13 mouse cellular contexts compared by ENCODE assay signal in genomic region chr3:27617237-27617499, GRCm38 (mm10).
DNase-seq lines count a peak whose midpoint lies in the region; ATAC-seq lines count a peak whose summit lies in the region.
"Had no signal": no experiment of that assay in that cellular context is flagged by ENCODE, and none has a peak within 500 bp of the region (broad histone marks: within the 10 kb centered on the region; RNA-seq: fewer than 3 reads in every experiment).

No protein-coding gene starts in this region.

- H3K4me1 ChIP-seq in heart, embryonic 11.5 days (ENCODE audit: control insufficient read depth, insufficient read depth, low read length) = peaks cover 42% of the 10 kb centered on the region
- H3K4me1 ChIP-seq in lung, embryonic 15.5 days = peaks cover 50% of the 10 kb centered on the region
- H3K4me1 ChIP-seq in limb, embryonic 15.5 days = peaks cover 31% of the 10 kb centered on the region
- H3K4me1 ChIP-seq in stomach, embryonic 15.5 days = peaks cover 27% of the 10 kb centered on the region

- no peak for ATAC-seq in heart, embryonic 11.5 days (replicated peaks; ENCODE audit: insufficient number of reproducible peaks, low FRiP score, low TSS enrichment)
- ATAC-seq in lung, embryonic 15.5 days (ENCODE audit: borderline replicate concordance, extremely low read depth, low FRiP score, low TSS enrichment) = no peak
- no peak for ATAC-seq in limb, embryonic 15.5 days (ENCODE audit: insufficient number of reproducible peaks, low FRiP score, low TSS enrichment, low read depth)
- ATAC-seq in stomach, embryonic 15.5 days (ENCODE audit: insufficient read depth, low FRiP score, low read depth) = no peak
- ATAC-seq: forebrain, embryonic 16.5 days had no signal

- no peak overlapping the region for H3K4me2 ChIP-seq in heart, embryonic 11.5 days
- H3K4me2 ChIP-seq in lung, embryonic 15.5 days = no peak overlapping the region
- H3K4me2 ChIP-seq in limb, embryonic 15.5 days = no peak overlapping the region
- no peak overlapping the region for H3K4me2 ChIP-seq in stomach, embryonic 15.5 days
- H3K4me2 ChIP-seq: neural tube, embryonic 13.5 days had no signal

- WGBS in heart, embryonic 11.5 days (ENCODE audit: insufficient replicate concordance) = 64% methylated on average over 1 of the region's 1 CpGs
- WGBS in lung, embryonic 15.5 days = 39% methylated on average over 1 of the region's 1 CpGs
- WGBS in limb, embryonic 15.5 days = 88% methylated on average over 1 of the region's 1 CpGs
- WGBS in stomach, embryonic 15.5 days = 47% methylated on average over 1 of the region's 1 CpGs

- H3K9ac ChIP-seq in heart, embryonic 11.5 days (ENCODE audit: low read depth, low read length) = no peak overlapping the region; the same call in 1 of the 2 replicates
- H3K9ac ChIP-seq in lung, embryonic 15.5 days = no peak overlapping the region
- no peak overlapping the region for H3K9ac ChIP-seq in limb, embryonic 15.5 days
- H3K9ac ChIP-seq in stomach, embryonic 15.5 days = no peak overlapping the region
- H3K9ac ChIP-seq: neural tube, embryonic 13.5 days had no signal

- peak overlapping the region; percentile 57; the same call in 1 of the 2 replicates for H3K27ac ChIP-seq in heart, embryonic 11.5 days (ENCODE audit: low read depth, low read length)
- peak overlapping the region; percentile 68 for H3K27ac ChIP-seq in lung, embryonic 15.5 days
- peak overlapping the region; percentile 54; the same call in 1 of the 2 replicates for H3K27ac ChIP-seq in limb, embryonic 15.5 days
- peak overlapping the region; percentile 59; the same call in 1 of the 2 replicates for H3K27ac ChIP-seq in stomach, embryonic 15.5 days
- H3K27ac ChIP-seq: midbrain, embryonic 10.5 days; neural tube, embryonic 13.5 days had no signal

- DNase-seq in heart, postnatal 10 days = no peak
- no peak for DNase-seq in lung, postnatal 36 days
- no peak for DNase-seq in adrenal gland, postnatal 14 days
- DNase-seq in cerebellum, postnatal 36 days = no peak
- DNase-seq: right cerebral cortex, postnatal 14 days; thymus, adult 18-20 months had no signal

- H3K36me3 ChIP-seq in heart, embryonic 11.5 days (ENCODE audit: control insufficient read depth, insufficient read depth, low read length) = no peaks in the 10 kb centered on the region
- H3K36me3 ChIP-seq in lung, embryonic 15.5 days = 0 out of 2 replicates have a peak, but pooled peaks cover 3% of the 10 kb centered on the region
- peaks cover 10% of the 10 kb centered on the region for H3K36me3 ChIP-seq in limb, embryonic 15.5 days
- H3K36me3 ChIP-seq in stomach, embryonic 15.5 days = no peaks in the 10 kb centered on the region
- H3K36me3 ChIP-seq: neural tube, embryonic 13.5 days had no signal

- no peak overlapping the region for H3K4me3 ChIP-seq in heart, embryonic 11.5 days (ENCODE audit: low read depth, low read length)
- no peak overlapping the region for H3K4me3 ChIP-seq in lung, embryonic 15.5 days
- H3K4me3 ChIP-seq in limb, embryonic 15.5 days = no peak overlapping the region
- no peak overlapping the region for H3K4me3 ChIP-seq in stomach, embryonic 15.5 days (replicated peaks)
- H3K4me3 ChIP-seq: midbrain, embryonic 10.5 days; neural tube, embryonic 13.5 days had no signal

- no peaks in the 10 kb centered on the region for H3K27me3 ChIP-seq in heart, embryonic 11.5 days (ENCODE audit: control insufficient read depth, insufficient read depth, low read length)
- H3K27me3 ChIP-seq in lung, embryonic 15.5 days = no peaks in the 10 kb centered on the region
- H3K27me3 ChIP-seq in limb, embryonic 15.5 days = no peaks in the 10 kb centered on the region
- no peaks in the 10 kb centered on the region for H3K27me3 ChIP-seq in stomach, embryonic 15.5 days (replicated peaks)
- H3K27me3 ChIP-seq: neural tube, embryonic 13.5 days had no signal

- no peaks in the 10 kb centered on the region for H3K9me3 ChIP-seq in heart, embryonic 11.5 days (replicated peaks; ENCODE audit: control insufficient read depth, low read length)
- no peaks in the 10 kb centered on the region for H3K9me3 ChIP-seq in lung, embryonic 15.5 days
- no peaks in the 10 kb centered on the region for H3K9me3 ChIP-seq in limb, embryonic 15.5 days
- no peaks in the 10 kb centered on the region for H3K9me3 ChIP-seq in stomach, embryonic 15.5 days
- H3K9me3 ChIP-seq: midbrain, embryonic 10.5 days; neural tube, embryonic 13.5 days had no signal

- intact Hi-C loops in heart, postnatal 10 days (cut with DNase I) = no loop called here
